Mouse (Mus musculus) liver, embryonic 14.5 days (tissue): ENCODE results near the gene Pdzd9.
"Not testable (repeated sequence)": the region's sequence is repeated elsewhere in the genome, so short reads cannot be mapped to it uniquely, and the experiment has no call there.

ENCODE experiments used
- CTCF ChIP-seq: IDR thresholded peaks from 2 replicates; pipeline ENCODE4 v1.5.1; 2016; ENCODE audit warnings: antibody characterized with exemption, low read depth, control low read depth
- EP300 ChIP-seq: IDR thresholded peaks from 2 replicates; pipeline ENCODE4 v1.6.1; 2016; ENCODE audit warnings: antibody characterized with exemption, low read depth

DNA sequence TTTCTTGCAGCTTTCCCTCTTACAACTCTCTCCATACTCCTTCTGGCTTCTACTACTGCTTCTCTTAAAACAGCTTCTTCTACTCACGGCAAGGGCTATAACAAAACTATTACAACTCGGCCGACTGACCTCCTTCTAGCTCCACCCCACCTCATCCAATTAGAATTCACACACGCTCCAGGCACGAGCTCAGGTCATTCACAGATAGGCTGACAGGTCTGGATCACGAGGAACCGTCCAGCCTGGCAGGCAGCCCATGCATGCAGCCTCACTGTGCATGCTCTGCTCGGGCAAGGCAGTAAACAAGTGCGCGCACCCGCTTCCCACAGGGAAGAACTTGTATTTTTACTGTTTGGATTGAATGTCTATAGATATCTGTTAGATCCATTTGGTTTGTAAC is 43.8 kb upstream of the Pdzd9 start:
- not testable (repeated sequence) for TF ChIP-seq CTCF, EP300
